Mouse (Mus musculus): Measurements from ENCODE around the gene H2-Q6.
"Not testable (repeated sequence)": the region's sequence is repeated elsewhere in the genome, so short reads cannot be mapped to it uniquely, and the experiment has no call there.

H2-Q6 gene

GRCm38 (mm10) chr17:35424624-35425416 is at the start of gene H2-Q6:
TSS of gene H2-Q6 (plus strand) at chr17:35424850.
- peak; percentile 78 for DNase-seq (ENCODE audit: low spot score)

- DNase-seq (ENCODE audit: low spot score), result peak; percentile 97
These were observed 45.3 kb upstream of the H2-Q6 start, which contains the start of gene H2-Q4 for GRCm38 (mm10) chr17:35379369-35379728. TSS of gene H2-Q4 (plus strand) at chr17:35379617.

- peak; percentile 52 for DNase-seq (ENCODE audit: low spot score)
These were observed 44.8 kb upstream of the H2-Q6 start for GRCm38 (mm10) chr17:35379729-35380451.

DNA sequence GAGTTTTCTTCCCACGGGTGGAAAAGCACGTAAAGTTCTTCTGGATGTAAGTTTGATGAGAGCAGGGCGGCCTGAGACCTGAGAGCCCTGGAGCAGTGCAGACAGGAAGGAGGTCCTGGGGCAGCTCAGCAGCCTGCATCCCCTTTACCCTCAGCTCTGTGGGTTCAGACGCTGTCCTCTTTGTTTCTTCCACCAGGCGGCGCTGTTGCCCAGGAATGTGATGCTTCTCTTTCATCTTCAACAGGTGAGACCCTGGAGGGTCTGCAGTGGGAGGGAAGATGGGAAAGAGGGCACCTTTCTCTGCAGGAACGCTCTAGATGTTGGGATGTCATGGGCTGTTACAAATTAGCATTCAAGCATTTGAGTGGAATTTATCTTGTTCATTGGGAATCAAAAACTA is 34.9 kb upstream of the H2-Q6 start:
- DNase-seq (ENCODE audit: low spot score), result peak; percentile 61

DNA sequence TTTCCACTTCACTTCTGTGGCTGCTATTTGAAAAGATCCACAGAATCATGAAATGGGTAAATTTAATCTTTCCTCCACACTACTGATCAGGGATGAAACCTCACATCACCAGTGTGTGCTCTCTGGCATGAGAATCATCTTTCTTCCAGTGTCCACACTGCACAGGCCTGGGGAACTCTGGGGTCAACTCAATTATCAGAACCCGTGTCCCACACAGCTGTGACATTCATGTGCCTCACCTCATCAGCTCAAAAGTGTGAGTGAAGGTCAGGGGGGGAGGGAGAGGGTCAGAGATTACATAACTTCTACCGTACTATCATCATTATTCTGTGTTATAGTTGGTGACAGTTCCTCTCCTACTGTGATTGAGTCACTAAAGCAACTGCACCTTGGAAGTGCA is 32.0 kb upstream of the H2-Q6 start:
- DNase-seq (ENCODE audit: low spot score), result not testable (repeated sequence)

- DNase-seq (ENCODE audit: low spot score), result peak; percentile 52
These were observed 30.5 kb upstream of the H2-Q6 start for GRCm38 (mm10) chr17:35393864-35394800.

DNA sequence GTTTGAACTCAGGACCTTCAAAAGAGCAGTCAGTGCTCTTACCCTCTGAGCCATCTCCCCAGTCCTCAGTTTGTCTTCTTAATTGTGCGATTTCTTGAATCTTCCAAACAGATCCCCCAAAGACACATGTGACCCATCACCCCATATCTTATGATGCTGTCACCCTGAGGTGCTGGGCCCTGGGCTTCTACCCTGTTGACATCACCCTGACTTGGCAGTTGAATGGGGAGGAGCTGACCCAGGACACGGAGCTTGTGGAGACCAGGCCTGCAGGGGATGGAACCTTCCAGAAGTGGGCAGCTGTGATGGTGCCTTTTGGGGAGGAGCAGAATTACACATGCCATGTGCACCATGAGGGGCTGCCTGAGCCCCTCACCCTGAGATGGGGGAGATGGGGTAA is 27.7 kb upstream of the H2-Q6 start:
- not testable (repeated sequence) for DNase-seq (ENCODE audit: low spot score)

GRCm38 (mm10) chr17:35413057-35413456 is 11.6 kb upstream of the H2-Q6 start:
- DNase-seq (ENCODE audit: low spot score), result not testable (repeated sequence)

- not testable (repeated sequence) for DNase-seq (ENCODE audit: low spot score)
These were observed 9.1 kb upstream of the H2-Q6 start for GRCm38 (mm10) chr17:35415273-35416129.

DNA sequence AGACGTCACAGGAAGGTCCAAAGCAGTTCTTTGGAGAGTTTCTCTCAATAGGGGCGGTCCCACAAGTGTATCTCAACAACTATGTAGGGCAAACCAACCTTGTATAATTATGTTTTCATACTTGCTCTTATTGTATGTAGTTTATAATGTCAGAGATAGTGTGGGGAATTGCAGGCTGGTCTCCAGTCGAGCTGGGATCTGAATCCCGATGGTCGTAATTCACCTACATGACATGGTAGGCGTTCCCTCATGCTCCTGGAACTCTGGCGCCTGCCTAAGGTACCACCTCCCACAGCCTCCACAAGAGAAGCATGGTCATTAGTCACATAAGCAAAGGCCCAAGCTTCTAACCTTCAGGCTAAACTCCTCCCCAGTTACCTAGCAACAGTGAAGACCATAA is 5.9 kb upstream of the H2-Q6 start:
- no peak for DNase-seq (ENCODE audit: low spot score)

DNA sequence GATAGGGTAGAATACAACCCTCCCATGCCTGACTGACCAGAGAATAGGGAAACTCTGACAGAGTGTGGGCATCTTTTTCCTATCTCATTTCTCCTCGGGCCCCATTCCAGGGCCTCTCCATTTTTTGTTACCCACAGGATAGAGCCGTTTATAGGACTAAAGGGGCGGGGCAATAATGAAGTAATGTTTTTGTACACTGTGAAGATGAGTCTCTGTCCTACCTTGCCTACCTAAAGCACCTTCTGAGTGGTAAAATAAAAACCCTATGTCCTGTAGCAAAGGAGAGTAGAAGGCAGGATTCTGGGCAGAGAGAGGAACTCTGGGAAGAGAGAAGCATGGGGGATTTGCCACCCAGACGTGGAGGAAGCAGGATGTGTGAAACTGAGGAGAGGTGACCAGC is 5.1 kb upstream of the H2-Q6 start:
- DNase-seq (ENCODE audit: low spot score), result not testable (repeated sequence)

- DNase-seq (ENCODE audit: low spot score), result peak; percentile 58
These were observed 4.3 kb upstream of the H2-Q6 start for GRCm38 (mm10) chr17:35420206-35420810.

DNA sequence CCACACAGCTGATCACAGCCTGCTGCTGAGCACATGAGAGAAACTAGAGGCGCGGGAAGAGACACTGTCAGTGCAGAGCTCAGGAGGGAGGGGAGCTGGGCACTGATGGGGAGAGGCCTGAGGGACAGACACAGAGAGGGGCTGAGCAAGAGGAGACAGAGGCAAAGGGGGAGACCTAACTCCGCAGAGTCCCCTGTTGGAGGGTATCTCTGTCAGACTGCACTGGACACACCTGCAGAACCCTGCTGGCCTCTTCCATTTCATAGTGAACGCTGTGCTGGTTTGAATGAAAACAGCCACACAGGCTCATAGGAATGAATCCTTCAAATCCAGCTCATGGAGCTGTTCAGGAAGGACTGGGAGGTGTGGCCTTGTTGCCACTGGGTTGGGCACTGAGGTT is 3.3 kb upstream of the H2-Q6 start:
- DNase-seq (ENCODE audit: low spot score), result not testable (repeated sequence)

GRCm38 (mm10) chr17:35422360-35422759 is 2.3 kb upstream of the H2-Q6 start:
- not testable (repeated sequence) for DNase-seq (ENCODE audit: low spot score)

DNA sequence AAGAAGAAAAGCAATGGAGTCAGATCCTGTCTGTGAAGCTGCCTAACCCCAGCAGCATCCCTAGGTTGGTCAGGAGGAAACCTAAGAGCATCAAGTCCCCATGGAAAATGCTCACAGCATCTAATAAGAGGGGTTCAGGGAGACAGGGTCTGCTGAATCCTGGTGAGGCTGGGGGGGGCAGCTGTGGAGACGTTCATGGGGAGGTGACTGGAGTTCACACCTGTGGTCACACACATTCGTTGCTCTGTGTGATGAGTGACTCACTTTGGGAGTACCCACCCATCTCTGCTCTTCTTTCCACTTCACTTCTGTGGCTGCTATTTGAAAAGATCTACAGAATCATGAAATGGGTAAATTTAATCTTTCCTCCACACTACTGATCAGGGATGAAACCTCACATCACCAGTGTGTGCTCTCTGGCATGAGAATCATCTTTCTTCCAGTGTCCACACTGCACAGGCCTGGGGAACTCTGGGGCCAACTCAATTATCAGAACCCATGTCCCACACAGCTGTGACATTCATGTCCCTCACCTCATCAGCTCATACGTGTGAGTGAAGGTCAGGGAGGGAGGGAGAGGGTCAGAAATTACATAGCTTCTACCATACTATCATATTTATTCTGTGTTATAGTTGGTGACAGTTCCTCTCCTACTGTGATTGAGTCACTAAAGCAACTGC is 1.4 kb upstream of the H2-Q6 start:
- DNase-seq (ENCODE audit: low spot score), result not testable (repeated sequence)

DNA sequence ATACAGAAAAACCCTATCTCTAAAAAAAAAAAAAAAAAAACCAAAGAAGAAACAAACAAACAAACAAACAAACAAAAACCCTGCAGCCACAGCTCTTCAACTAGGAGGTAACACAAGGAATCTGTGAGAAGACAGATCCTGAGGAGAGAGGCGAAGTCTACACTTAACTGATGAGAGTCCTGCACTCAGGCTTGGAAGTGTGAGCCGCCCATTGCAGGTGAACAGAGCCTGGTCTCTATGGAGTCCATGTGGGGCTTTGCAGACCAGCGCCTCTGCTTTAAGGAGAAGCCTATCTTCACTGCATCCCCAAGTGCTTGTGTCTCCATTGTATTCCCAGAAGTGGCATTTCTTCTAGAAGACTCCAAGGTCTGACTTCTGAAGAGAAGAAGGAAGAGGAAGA is 544 bp upstream of the H2-Q6 start:
- not testable (repeated sequence) for DNase-seq (ENCODE audit: low spot score)

- DNase-seq (ENCODE audit: low spot score), result peak; percentile 61
These were observed 824 bp downstream of the H2-Q6 start for GRCm38 (mm10) chr17:35425474-35425873.

GRCm38 (mm10) chr17:35428883-35429282 is 4.2 kb downstream of the H2-Q6 start:
- DNase-seq (ENCODE audit: low spot score), result not testable (repeated sequence)

DNA sequence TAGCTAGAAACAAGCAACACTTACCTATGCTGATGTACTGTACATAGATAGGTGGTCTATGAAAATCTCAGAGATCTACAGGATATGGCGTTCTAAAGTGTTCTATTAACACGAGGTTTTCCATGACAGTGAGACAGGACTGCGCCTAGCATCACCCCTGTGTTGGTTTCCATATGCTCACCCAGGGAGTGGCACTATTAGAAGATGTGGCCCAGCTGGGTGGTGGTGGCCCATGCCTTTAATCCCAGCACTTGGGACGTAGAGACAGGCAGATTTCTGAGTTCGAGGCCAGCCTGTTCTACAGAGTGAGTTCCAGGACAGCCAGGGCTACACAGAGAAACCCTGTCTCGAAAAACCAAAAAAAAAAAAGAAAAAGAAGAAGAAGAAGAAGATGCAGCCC is 6.0 kb downstream of the H2-Q6 start:
- DNase-seq (ENCODE audit: low spot score), result not testable (repeated sequence)

DNA sequence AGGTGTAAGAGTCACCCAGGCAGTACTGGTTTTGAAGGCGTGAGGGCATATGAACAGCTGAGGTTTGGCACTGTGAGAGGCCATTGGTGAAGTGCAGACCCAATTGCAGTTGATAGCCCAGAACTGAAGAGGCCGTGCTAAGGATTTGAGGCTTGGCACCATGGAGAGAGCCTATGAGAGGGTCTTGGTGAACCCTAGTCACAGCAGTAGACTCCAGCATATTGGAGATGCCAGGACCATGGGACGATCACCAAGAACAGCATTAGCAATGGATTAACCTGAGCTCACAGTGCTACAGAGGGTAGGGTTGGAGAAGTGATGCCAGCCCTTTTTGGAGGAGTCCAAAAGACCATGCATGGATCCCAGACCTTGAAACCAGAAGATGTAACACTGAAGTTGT is 7.5 kb downstream of the H2-Q6 start:
- DNase-seq (ENCODE audit: low spot score), result not testable (repeated sequence)
